Mouse (Mus musculus) heart, postnatal 25 days (tissue): ENCODE results near the gene Cramp1l. TPM values are rescaled to one million over a fixed set of nuclear protein-coding genes. Genes with fewer than 3 reads are reported as not detected.
A peak's percentile ranks its signal among the peaks of the same experiment; 100 is the strongest.

ENCODE experiments used
- DNase-seq: peaks from one replicate; pipeline ENCODE4 v3.0.0; 2022; ENCODE audit warnings: low spot score
- intact Hi-C: fragments of 180-260 bp; cut with DNase I; formaldehyde crosslinking; loops from one replicate; pipeline ENCODE4 v1.15.1; 2025
- total RNA-seq, 2 experiments: library from RNA; stranded (reverse); gene quantifications; 2 replicates each; pipeline ENCODE4 v1.2.3; 2021

Cramp1l gene
- total RNA-seq, result 10 to 100 TPM; 10.8 to 13.3 TPM

GRCm38 (mm10) chr17:25015655-25016291 lies at the start of gene Cramp1l, which contains the start of gene Ift140:
Gene Cramp1l, minus strand, starts transcription at chr17:25015788.
Gene Ift140, plus strand, starts transcription at chr17:25016085.
- intact Hi-C loops, result loop anchor here (5.0 to 10.0 kb wide), 3 partner anchors 78 to 271 kb away; partner anchors contain the start of genes BC003965 and Mapk8ip3
- peak; percentile 99 for DNase-seq

GRCm38 (mm10) chr17:25065189-25065588 lies 49.6 kb upstream of the Cramp1l start:
- DNase-seq, result no peak
- intact Hi-C loops, result no loop called here

GRCm38 (mm10) chr17:25064351-25064750 lies 48.8 kb upstream of the Cramp1l start:
- intact Hi-C loops, result loop anchor here (1.0 kb wide), 1 partner anchor 15 kb away; no protein-coding TSS in a partner anchor
- peak; percentile 83 for DNase-seq

GRCm38 (mm10) chr17:25063872-25064271 lies 48.3 kb upstream of the Cramp1l start:
- intact Hi-C loops, result loop anchor here (1.0 kb wide), 1 partner anchor 15 kb away; no protein-coding TSS in a partner anchor
- no peak for DNase-seq

- no peak for DNase-seq
- intact Hi-C loops, result no loop called here
Measured at GRCm38 (mm10) chr17:25063261-25063660, 47.7 kb upstream of the Cramp1l start.

- intact Hi-C loops, result no loop called here
- no peak for DNase-seq
Measured at GRCm38 (mm10) chr17:25057041-25057440, 41.5 kb upstream of the Cramp1l start.

GRCm38 (mm10) chr17:25053274-25053673 lies 37.7 kb upstream of the Cramp1l start:
- no peak for DNase-seq
- intact Hi-C loops, result no loop called here

GRCm38 (mm10) chr17:25047143-25047542 lies 31.6 kb upstream of the Cramp1l start:
- no peak for DNase-seq
- intact Hi-C loops, result no loop called here

GRCm38 (mm10) chr17:25045281-25045680 lies 29.7 kb upstream of the Cramp1l start:
- DNase-seq, result no peak
- intact Hi-C loops, result no loop called here

GRCm38 (mm10) chr17:25044879-25045278 lies 29.3 kb upstream of the Cramp1l start:
- intact Hi-C loops, result no loop called here
- no peak for DNase-seq

- no peak for DNase-seq
- intact Hi-C loops, result no loop called here
Measured at GRCm38 (mm10) chr17:25036183-25036582, 20.6 kb upstream of the Cramp1l start.

GRCm38 (mm10) chr17:25016292-25017132 lies 924 bp upstream of the Cramp1l start:
- DNase-seq, result peak; percentile 64
- intact Hi-C loops, result loop anchor here (5.0 to 10.0 kb wide), 3 partner anchors 79 to 272 kb away; partner anchors contain the start of genes BC003965 and Mapk8ip3

GRCm38 (mm10) chr17:25014841-25015570 lies 582 bp downstream of the Cramp1l start:
- intact Hi-C loops, result loop anchor here (5.0 to 10.0 kb wide), 3 partner anchors 78 to 270 kb away; partner anchors contain the start of genes BC003965 and Mapk8ip3
- DNase-seq, result peak; percentile 9

- DNase-seq, result peak; percentile 9
- intact Hi-C loops, result loop anchor here (10.0 kb wide), 1 partner anchor 269 kb away; no protein-coding TSS in a partner anchor
Measured at GRCm38 (mm10) chr17:25013606-25014501, 1.7 kb downstream of the Cramp1l start.

- DNase-seq, result no peak
- intact Hi-C loops, result no loop called here
Measured at GRCm38 (mm10) chr17:25007480-25007879, 8.1 kb downstream of the Cramp1l start.

- no peak for DNase-seq
- intact Hi-C loops, result no loop called here
Measured at GRCm38 (mm10) chr17:25005102-25005501, 10.5 kb downstream of the Cramp1l start.

- no peak for DNase-seq
- intact Hi-C loops, result no loop called here
Measured at GRCm38 (mm10) chr17:24994721-24995120, 20.9 kb downstream of the Cramp1l start.

GRCm38 (mm10) chr17:24987221-24987620 lies 28.4 kb downstream of the Cramp1l start:
- intact Hi-C loops, result no loop called here
- no peak for DNase-seq
